Mouse (Mus musculus): ENCODE data around the gene Trpm4.
A peak's percentile ranks its signal among the peaks of the same experiment; 100 is the strongest.
"Not testable (repeated sequence)": the region's sequence is repeated elsewhere in the genome, so short reads cannot be mapped to it uniquely, and the experiment has no call there.

Gene Trpm4

GRCm38 (mm10) chr7:45333431-45333982, at the start of gene Trpm4:
Gene Trpm4, minus strand, starts transcription at chr7:45333780.
- DNase-seq (ENCODE audit: extremely low spot score, low read depth, low spot score): no peak

- DNase-seq (ENCODE audit: extremely low spot score, low read depth, low spot score): no peak
Observed at GRCm38 (mm10) chr7:45376057-45376456, 42.5 kb upstream of the Trpm4 start.

- no peak for DNase-seq (ENCODE audit: extremely low spot score, low read depth, low spot score)
Observed at GRCm38 (mm10) chr7:45374620-45375019, 41.0 kb upstream of the Trpm4 start.

- DNase-seq (ENCODE audit: extremely low spot score, low read depth, low spot score): no peak
Observed at GRCm38 (mm10) chr7:45372371-45372770, 38.8 kb upstream of the Trpm4 start.

GRCm38 (mm10) chr7:45370475-45371311, 37.1 kb upstream of the Trpm4 start, which contains the start of gene Lin7b:
Gene Lin7b, minus strand, starts transcription at chr7:45370583.
- DNase-seq (ENCODE audit: extremely low spot score, low read depth, low spot score): peak; percentile 49

- no peak for DNase-seq (ENCODE audit: extremely low spot score, low read depth, low spot score)
Observed at GRCm38 (mm10) chr7:45369836-45370474, 36.4 kb upstream of the Trpm4 start.

- DNase-seq (ENCODE audit: extremely low spot score, low read depth, low spot score): no peak
Observed at GRCm38 (mm10) chr7:45369022-45369745, 35.6 kb upstream of the Trpm4 start.

GRCm38 (mm10) chr7:45368178-45368577, 34.6 kb upstream of the Trpm4 start:
- DNase-seq (ENCODE audit: extremely low spot score, low read depth, low spot score): no peak

GRCm38 (mm10) chr7:45367020-45367880, 33.7 kb upstream of the Trpm4 start:
- DNase-seq (ENCODE audit: extremely low spot score, low read depth, low spot score): peak; percentile 82

GRCm38 (mm10) chr7:45366652-45367019, 33.1 kb upstream of the Trpm4 start, which contains the start of gene Ppfia3:
Gene Ppfia3, minus strand, starts transcription at chr7:45367019.
- DNase-seq (ENCODE audit: extremely low spot score, low read depth, low spot score): no peak

- DNase-seq (ENCODE audit: extremely low spot score, low read depth, low spot score): no peak
Observed at GRCm38 (mm10) chr7:45365742-45366651, 32.4 kb upstream of the Trpm4 start.

- DNase-seq (ENCODE audit: extremely low spot score, low read depth, low spot score): no peak
Observed at GRCm38 (mm10) chr7:45363983-45364382, 30.4 kb upstream of the Trpm4 start.

GRCm38 (mm10) chr7:45362801-45363200, 29.2 kb upstream of the Trpm4 start:
- DNase-seq (ENCODE audit: extremely low spot score, low read depth, low spot score): no peak

- DNase-seq (ENCODE audit: extremely low spot score, low read depth, low spot score): peak; percentile 53
Observed at GRCm38 (mm10) chr7:45361243-45361804, 27.7 kb upstream of the Trpm4 start.

- no peak for DNase-seq (ENCODE audit: extremely low spot score, low read depth, low spot score)
Observed at GRCm38 (mm10) chr7:45360404-45361125, 27.0 kb upstream of the Trpm4 start.

GRCm38 (mm10) chr7:45359081-45359480, 25.5 kb upstream of the Trpm4 start:
- DNase-seq (ENCODE audit: extremely low spot score, low read depth, low spot score): not testable (repeated sequence)

- no peak for DNase-seq (ENCODE audit: extremely low spot score, low read depth, low spot score)
Observed at GRCm38 (mm10) chr7:45356087-45356486, 22.5 kb upstream of the Trpm4 start.

- DNase-seq (ENCODE audit: extremely low spot score, low read depth, low spot score): no peak
Observed at GRCm38 (mm10) chr7:45355318-45356020, 21.9 kb upstream of the Trpm4 start.
